Comparison of ENCODE assay signal across 17 mouse cellular contexts in genomic region chr10:111476989-111477510, GRCm38 (mm10). TPM values are rescaled to one million over a fixed set of nuclear protein-coding genes. Genes with fewer than 3 reads are reported as not detected.
DNase-seq lines count a peak whose midpoint lies in the region; ATAC-seq and TF ChIP-seq lines count a peak whose summit lies in the region.
"Had no signal": no experiment of that assay in that cellular context is flagged by ENCODE, and none has a peak within 500 bp of the region (broad histone marks: within the 10 kb centered on the region; RNA-seq: fewer than 3 reads in every experiment).

No protein-coding gene starts in this region.

- H3K4me2 ChIP-seq in forebrain, embryonic 11.5 days (ENCODE audit: low read depth, low read length, severe bottlenecking): no peak overlapping the region
- no peak overlapping the region for H3K4me2 ChIP-seq in kidney, embryonic 14.5 days (replicated peaks; ENCODE audit: low read depth, low read length)
- H3K4me2 ChIP-seq in neural tube, embryonic 12.5 days (replicated peaks): peak overlapping the region; percentile 35; the same call in 1 of the 2 replicates
- H3K4me2 ChIP-seq: embryonic facial prominence, embryonic 12.5 days; heart, embryonic 11.5 days had no signal

- H3K27ac ChIP-seq in forebrain, embryonic 10.5 days: no peak overlapping the region
- no peak overlapping the region for H3K27ac ChIP-seq in forebrain, embryonic 11.5 days (ENCODE audit: low read depth, low read length)
- H3K27ac ChIP-seq in kidney, embryonic 14.5 days (ENCODE audit: low read depth, low read length): no peak overlapping the region
- no peak overlapping the region for H3K27ac ChIP-seq in neural tube, embryonic 12.5 days
- H3K27ac ChIP-seq in gastrocnemius, adult 2 months: no peak overlapping the region
- H3K27ac ChIP-seq: embryonic facial prominence, embryonic 12.5 days had no signal

- H3K4me1 ChIP-seq in forebrain, embryonic 10.5 days: peaks cover 66% of the 10 kb centered on the region
- peaks cover 2% of the 10 kb centered on the region; the same call in 1 of the 2 replicates for H3K4me1 ChIP-seq in forebrain, embryonic 11.5 days (replicated peaks; ENCODE audit: control insufficient read depth, insufficient read depth, low read length)
- peaks cover 26% of the 10 kb centered on the region; the same call in 1 of the 2 replicates for H3K4me1 ChIP-seq in kidney, embryonic 14.5 days (ENCODE audit: control insufficient read depth, insufficient read depth, low read length)
- peaks cover 21% of the 10 kb centered on the region for H3K4me1 ChIP-seq in neural tube, embryonic 12.5 days

- H3K9ac ChIP-seq in forebrain, embryonic 11.5 days (ENCODE audit: low read length): no peak overlapping the region
- no peak overlapping the region for H3K9ac ChIP-seq in kidney, embryonic 14.5 days (ENCODE audit: low read depth, low read length)
- H3K9ac ChIP-seq in neural tube, embryonic 12.5 days: no peak overlapping the region
- H3K9ac ChIP-seq: embryonic facial prominence, embryonic 12.5 days had no signal

- H3K27me3 ChIP-seq in forebrain, embryonic 10.5 days (ENCODE audit: poor library complexity, severe bottlenecking): no peaks in the 10 kb centered on the region
- H3K27me3 ChIP-seq in forebrain, embryonic 11.5 days (ENCODE audit: control insufficient read depth, insufficient read depth, low read length): no peaks in the 10 kb centered on the region
- H3K27me3 ChIP-seq in kidney, embryonic 14.5 days (ENCODE audit: control insufficient read depth, insufficient read depth, low read length): no peaks in the 10 kb centered on the region
- no peaks in the 10 kb centered on the region for H3K27me3 ChIP-seq in neural tube, embryonic 12.5 days (replicated peaks)
- H3K27me3 ChIP-seq: embryonic facial prominence, embryonic 12.5 days had no signal

- H3K9me3 ChIP-seq in forebrain, embryonic 10.5 days: no peaks in the 10 kb centered on the region
- no peaks in the 10 kb centered on the region for H3K9me3 ChIP-seq in forebrain, embryonic 11.5 days (ENCODE audit: control insufficient read depth, low read length)
- no peaks in the 10 kb centered on the region for H3K9me3 ChIP-seq in kidney, embryonic 14.5 days (ENCODE audit: control insufficient read depth, low read length)
- no peaks in the 10 kb centered on the region for H3K9me3 ChIP-seq in neural tube, embryonic 12.5 days
- H3K9me3 ChIP-seq: embryonic facial prominence, embryonic 12.5 days had no signal

- WGBS in forebrain, embryonic 10.5 days: 88% methylated on average over 6 of the region's 6 CpGs
- WGBS in forebrain, embryonic 11.5 days: 89% methylated on average over 6 of the region's 6 CpGs
- WGBS in kidney, embryonic 14.5 days: 80% methylated on average over 6 of the region's 6 CpGs
- 90% methylated on average over 6 of the region's 6 CpGs for WGBS in neural tube, embryonic 12.5 days

- no peak for DNase-seq in forebrain, embryonic 10.5 days (ENCODE audit: extremely low spot score, low spot score)
- DNase-seq in forebrain, embryonic 11.5 days (ENCODE audit: low spot score): no peak
- DNase-seq in kidney, adult 9 months: peak; percentile 64
- DNase-seq in neural tube, embryonic 10.5 days (ENCODE audit: extremely low spot score, low spot score): no peak
- no peak for DNase-seq in thymus, postnatal 10 days (ENCODE audit: low spot score in 2 of 2)
- DNase-seq in gastrocnemius, adult 2 months: no peak
- DNase-seq: adrenal gland, postnatal 36 days; cerebellum, postnatal 36 days; gastrocnemius, postnatal 14 days; kidney, adult 11 months; lung, postnatal 14 days; right cerebral cortex, postnatal 14 days; thymus, adult 18-20 months had no signal

- no peak for TF ChIP-seq CTCF in gastrocnemius, adult 2 months (IDR thresholded peaks at IDR 0.05)

- intact Hi-C loops in gastrocnemius, adult 2 months (cut with DNase I): loop anchor here (10.0 kb wide), 1 partner anchor 312 kb away; the partner anchor contains the start of gene Osbpl8

- peak overlapping the region; percentile 97; the same call in 1 of the 2 replicates for H3K4me3 ChIP-seq in forebrain, embryonic 10.5 days
- no peak overlapping the region for H3K4me3 ChIP-seq in forebrain, embryonic 11.5 days (ENCODE audit: low read depth, low read length)
- H3K4me3 ChIP-seq in kidney, embryonic 14.5 days (ENCODE audit: low read length): no peak overlapping the region
- H3K4me3 ChIP-seq in neural tube, embryonic 12.5 days: no peak overlapping the region
- no peak overlapping the region for H3K4me3 ChIP-seq in gastrocnemius, adult 2 months
- H3K4me3 ChIP-seq: embryonic facial prominence, embryonic 12.5 days had no signal

- H3K36me3 ChIP-seq in forebrain, embryonic 10.5 days (replicated peaks): peaks cover 73% of the 10 kb centered on the region
- no peaks in the 10 kb centered on the region for H3K36me3 ChIP-seq in forebrain, embryonic 11.5 days (ENCODE audit: control insufficient read depth, insufficient read depth, low read length)
- H3K36me3 ChIP-seq in kidney, embryonic 14.5 days (ENCODE audit: control insufficient read depth, insufficient read depth, low read length): peaks cover 14% of the 10 kb centered on the region
- H3K36me3 ChIP-seq in neural tube, embryonic 12.5 days: peaks cover 11% of the 10 kb centered on the region

- ATAC-seq in forebrain, embryonic 11.5 days (replicated peaks; ENCODE audit: low FRiP score): no peak
- ATAC-seq in kidney, embryonic 14.5 days (ENCODE audit: low FRiP score, low TSS enrichment): no peak
- no peak for ATAC-seq in neural tube, embryonic 12.5 days (ENCODE audit: low FRiP score, low read depth)

RNA-seq across cellular contexts. Expression of gene Nap1l1, which starts 4.0 kb away (rescaled TPM):
- 418 and 443 TPM in 2 replicates for polyA plus RNA-seq in forebrain, embryonic 10.5 days (2016; fragmentation: Nextera tagmentation; extraction: Ambion mirVana)
- 399 and 441 TPM in 2 replicates for polyA plus RNA-seq in forebrain, embryonic 11.5 days (2014; fragmentation: Nextera tagmentation; extraction: Ambion mirVana)
- 315 and 346 TPM in 2 replicates for polyA plus RNA-seq in kidney, embryonic 14.5 days (2014; fragmentation: Nextera tagmentation; extraction: Ambion mirVana)
- polyA plus RNA-seq in neural tube, embryonic 12.5 days (2016; fragmentation: Nextera tagmentation; extraction: Ambion mirVana): 247 and 251 TPM in 2 replicates
- 10 to 100 TPM; 62.8 to 64.2 TPM for total RNA-seq in gastrocnemius, adult 2 months (2021)

RNA-seq across cellular contexts. Expression of gene Phlda1, which starts 29.0 kb away (rescaled TPM):
- polyA plus RNA-seq in forebrain, embryonic 10.5 days (2016; fragmentation: Nextera tagmentation; extraction: Ambion mirVana): 12.7 and 15.0 TPM in 2 replicates
- 12.5 and 13.1 TPM in 2 replicates for polyA plus RNA-seq in forebrain, embryonic 11.5 days (2014; fragmentation: Nextera tagmentation; extraction: Ambion mirVana)
- polyA plus RNA-seq in kidney, embryonic 14.5 days (2014; fragmentation: Nextera tagmentation; extraction: Ambion mirVana): 42.3 and 44.6 TPM in 2 replicates
- polyA plus RNA-seq in neural tube, embryonic 12.5 days (2016; fragmentation: Nextera tagmentation; extraction: Ambion mirVana): 47.4 and 59.2 TPM in 2 replicates
- 1 to 10 TPM; 4.2 to 4.9 TPM for total RNA-seq in gastrocnemius, adult 2 months (2021)
